Mouse (Mus musculus) liver, embryonic 14 days (tissue): ENCODE measurements around the gene Pla2g2e. TPM values are rescaled to one million over a fixed set of nuclear protein-coding genes. Genes with fewer than 3 reads are reported as not detected.

Experiments used
- polyA plus RNA-seq: library from polyadenylated mRNA; depleted of rRNA; stranded (reverse); fragments of >200 nt; gene quantifications from 2 replicates; pipeline ENCODE4 v1.2.3, GENCODE M21; 2012; rRNA removed

The Pla2g2e gene
- 0.15 TPM in 1 of 2 replicates, not detected in the other for polyA plus RNA-seq

DNA sequence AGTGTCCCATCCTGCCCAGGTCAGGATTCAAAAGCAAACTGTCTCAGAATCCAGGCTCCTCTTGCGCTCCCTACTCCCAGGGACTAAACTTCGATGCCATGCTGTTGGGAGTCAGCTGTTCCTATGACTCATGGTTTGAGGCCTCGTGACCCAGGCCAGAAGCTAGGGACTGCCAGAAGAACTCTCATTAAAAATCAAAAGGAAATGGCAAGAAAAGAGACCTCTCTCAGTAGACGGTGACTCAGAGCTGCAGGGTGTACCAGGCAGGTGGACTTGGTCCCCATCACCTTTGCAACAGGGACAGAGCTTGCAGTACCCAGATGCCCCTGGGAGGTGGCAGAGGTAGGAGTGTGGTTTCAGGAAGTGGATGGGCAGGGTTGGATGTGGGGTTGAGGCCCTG, at the start of gene Pla2g2e:
Pla2g2e (plus strand) TSS at position 212 of the 400 bp plus-strand sequence.

DNA sequence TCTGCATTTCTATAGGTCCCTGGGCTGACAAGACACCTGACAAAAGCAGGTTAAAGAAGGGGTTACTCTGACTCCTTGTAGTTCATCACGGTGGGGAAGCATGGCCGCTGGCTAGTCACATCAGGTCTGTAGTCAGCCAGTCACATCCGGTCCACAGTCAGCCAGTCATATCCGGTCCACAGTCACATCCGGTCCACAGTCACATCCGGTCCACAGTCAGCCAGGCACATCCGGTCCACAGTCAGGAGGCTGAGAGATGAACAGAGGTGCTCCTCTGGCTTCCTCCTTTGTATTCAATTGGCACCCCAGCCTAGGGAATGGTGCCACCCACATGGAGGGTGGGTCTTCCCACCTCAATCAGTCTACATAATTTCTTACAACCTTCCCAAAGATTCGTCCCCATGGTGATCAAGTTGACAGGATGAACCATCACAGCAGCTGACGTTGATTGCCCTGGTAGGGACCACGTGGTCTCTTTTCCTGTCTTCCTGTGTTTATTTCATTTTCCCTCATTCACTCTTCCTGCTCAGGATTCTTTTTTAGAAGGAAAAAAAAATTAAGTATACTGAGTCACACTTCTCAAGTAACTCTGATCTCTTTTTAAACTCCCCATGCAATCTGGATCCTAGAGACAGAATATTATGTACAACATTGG, 14.3 kb upstream of the Pla2g2e start, which contains the start of gene Pla2g5:
Pla2g5 (minus strand) TSS at position 139 of the 655 bp plus-strand sequence.

DNA sequence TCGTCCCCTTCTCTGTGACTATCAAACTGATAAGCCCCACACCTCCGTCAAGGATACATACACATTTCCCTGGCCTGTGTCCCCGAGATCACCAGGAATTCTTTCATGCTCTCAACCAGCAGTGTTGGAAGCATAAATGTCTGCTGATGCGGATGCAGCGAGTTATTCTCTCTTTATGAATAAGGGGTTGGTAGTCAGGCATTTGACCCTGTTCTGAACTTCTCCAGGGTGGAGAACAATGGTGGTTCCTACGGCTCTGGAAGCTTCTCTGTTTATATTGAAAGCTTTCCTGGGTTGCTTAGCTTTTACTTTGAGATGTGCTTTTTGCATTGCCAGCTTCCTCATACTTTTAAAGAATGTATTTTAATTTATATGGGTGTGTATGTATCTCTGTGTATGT, 3.9 kb upstream of the Pla2g2e start, which contains the start of gene Gm13030:
Gm13030 (minus strand) TSS at position 101 of the 400 bp plus-strand sequence.

DNA sequence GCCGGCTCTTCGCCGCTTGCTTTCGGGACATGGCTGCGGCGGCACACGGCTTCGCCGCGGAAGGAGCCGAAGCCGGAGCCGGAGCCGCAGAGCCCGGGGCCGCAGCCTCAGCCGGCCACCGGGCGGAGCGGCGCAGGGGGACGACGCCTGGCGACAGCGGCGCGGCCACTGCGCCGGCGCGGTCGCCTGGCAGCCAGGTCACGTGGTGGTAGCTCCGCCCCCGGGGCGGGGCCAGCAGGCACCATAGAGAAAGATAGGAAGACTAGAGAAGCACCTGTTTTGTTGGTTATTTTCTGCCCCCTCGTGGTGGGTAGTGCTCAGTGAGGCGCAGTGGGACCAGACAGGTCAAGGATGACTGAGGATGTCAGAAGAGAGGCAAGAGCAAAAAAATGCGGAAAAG, 36.1 kb downstream of the Pla2g2e start, which contains the start of gene Otud3:
Otud3 (minus strand) TSS at position 149 of the 400 bp plus-strand sequence.

Other genes starting within 250 kb of the Pla2g2e start
- gene Vwa5b1, start 242.1 kb upstream of the Pla2g2e start, polyA plus RNA-seq = not detected in 2 replicates
- not detected in 2 replicates for gene Pla2g2c, start 153.2 kb upstream of the Pla2g2e start, polyA plus RNA-seq
- 0.03 and 0.05 TPM in 2 replicates for gene Ubxn10, start 140.8 kb upstream of the Pla2g2e start, polyA plus RNA-seq
- gene Pla2g2f, start 120.3 kb upstream of the Pla2g2e start, polyA plus RNA-seq = 0.06 TPM in 1 of 2 replicates, not detected in the other
- gene Pla2g2d, start 102.2 kb upstream of the Pla2g2e start, polyA plus RNA-seq = not detected in 2 replicates
- gene Pla2g5, start 14.5 kb upstream of the Pla2g2e start, polyA plus RNA-seq = not detected in 2 replicates
- gene Gm13030, start 4.0 kb upstream of the Pla2g2e start, polyA plus RNA-seq = not detected in 2 replicates
- gene Otud3, start 36.0 kb downstream of the Pla2g2e start, polyA plus RNA-seq = 1.4 TPM in 2 replicates
- 0.10 TPM in 1 of 2 replicates, not detected in the other for gene Rnf186, start 89.2 kb downstream of the Pla2g2e start, polyA plus RNA-seq
- gene Tmco4, start 94.9 kb downstream of the Pla2g2e start, polyA plus RNA-seq = 1.5 and 2.2 TPM in 2 replicates
- gene Htr6, start 197.6 kb downstream of the Pla2g2e start, polyA plus RNA-seq = not detected in 2 replicates
- 0.45 and 1.1 TPM in 2 replicates for gene Nbl1, start 215.1 kb downstream of the Pla2g2e start, polyA plus RNA-seq